Mouse (Mus musculus) gastrocnemius, adult 18-20 months (tissue): ENCODE results near the gene Trnau1ap. TPM values are rescaled to one million over a fixed set of nuclear protein-coding genes. Genes with fewer than 3 reads are reported as not detected.
A peak's percentile ranks its signal among the peaks of the same experiment; 100 is the strongest.
"Not testable (repeated sequence)": the region's sequence is repeated elsewhere in the genome, so short reads cannot be mapped to it uniquely, and the experiment has no call there.

Experiments used
- DNase-seq: peaks from one replicate; pipeline ENCODE4 v3.0.0; 2021; ENCODE audit warnings: low spot score
- total RNA-seq, 2 experiments: library from RNA; stranded (reverse); gene quantifications; 2 replicates each; pipeline ENCODE4 v1.2.3; 2021

Gene Trnau1ap
- total RNA-seq, 2 experiments from 2014 or later, result 9.9 to 11.4 TPM

DNA sequence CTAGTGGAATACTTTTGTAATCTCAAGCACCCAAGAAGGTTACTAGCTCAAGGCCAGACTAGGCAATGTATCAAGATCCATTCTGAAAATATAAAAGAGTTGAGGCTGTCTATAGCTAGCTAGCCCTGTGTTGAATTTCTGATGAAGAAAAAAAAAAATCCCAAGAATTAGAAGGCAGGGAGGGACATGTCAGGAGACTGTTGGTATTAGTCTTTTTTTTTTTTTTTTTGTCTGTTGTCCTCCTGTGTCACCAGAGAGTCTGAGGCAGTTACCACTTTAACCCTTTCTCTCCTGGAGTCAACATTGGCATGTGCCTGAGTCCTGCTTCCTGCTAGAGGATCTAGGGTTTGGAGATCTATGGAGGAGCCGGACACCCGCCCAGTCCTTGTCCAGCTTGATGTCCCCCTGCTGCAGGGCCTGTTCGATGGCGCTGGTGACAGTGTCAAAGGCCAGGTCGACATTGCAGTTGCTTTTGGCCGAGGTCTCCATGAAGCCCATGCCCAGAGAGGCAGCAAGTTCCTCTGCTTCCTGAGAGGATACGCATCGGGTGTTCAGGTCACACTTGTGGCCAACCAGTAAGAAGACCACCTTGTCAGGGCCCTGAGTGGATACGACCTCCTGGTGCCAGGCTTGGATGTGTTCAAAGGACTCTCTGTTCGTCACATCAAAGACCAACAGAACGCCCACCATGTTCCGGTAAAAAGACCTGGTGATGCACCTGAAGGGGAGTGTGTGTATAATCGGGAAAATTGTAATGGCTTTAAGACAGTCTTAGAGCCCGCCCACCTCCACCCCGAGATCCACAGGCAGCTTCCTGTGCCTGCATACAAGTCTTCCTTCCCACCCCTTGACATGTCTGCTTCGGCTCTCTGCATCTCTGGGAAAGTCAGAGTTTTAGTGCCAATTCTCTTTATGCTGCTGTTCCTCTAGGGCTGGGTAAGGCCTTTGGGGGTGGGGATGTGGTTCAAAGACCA, 27.1 kb downstream of the Trnau1ap start:
- no peak for DNase-seq

DNA sequence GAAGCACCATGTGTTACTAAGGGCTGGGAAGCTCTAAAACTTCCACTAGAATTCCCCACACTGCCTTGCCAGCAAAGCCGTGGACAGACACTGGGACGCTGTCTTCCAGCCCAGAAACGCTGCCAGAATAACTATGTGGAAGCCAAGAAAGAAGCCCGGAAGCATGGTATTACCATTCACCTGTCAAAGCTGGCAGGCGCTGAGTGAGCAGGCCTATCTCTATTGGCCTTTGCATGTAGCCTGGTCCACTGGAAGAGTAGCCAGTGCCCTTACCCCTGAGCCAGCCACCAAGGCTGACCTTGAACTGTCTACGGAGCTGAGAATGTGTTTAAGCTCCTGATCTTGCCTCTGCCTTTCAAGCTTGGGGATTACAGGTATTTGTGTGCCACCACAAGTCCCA, 27.9 kb downstream of the Trnau1ap start:
- peak; percentile 26 for DNase-seq

DNA sequence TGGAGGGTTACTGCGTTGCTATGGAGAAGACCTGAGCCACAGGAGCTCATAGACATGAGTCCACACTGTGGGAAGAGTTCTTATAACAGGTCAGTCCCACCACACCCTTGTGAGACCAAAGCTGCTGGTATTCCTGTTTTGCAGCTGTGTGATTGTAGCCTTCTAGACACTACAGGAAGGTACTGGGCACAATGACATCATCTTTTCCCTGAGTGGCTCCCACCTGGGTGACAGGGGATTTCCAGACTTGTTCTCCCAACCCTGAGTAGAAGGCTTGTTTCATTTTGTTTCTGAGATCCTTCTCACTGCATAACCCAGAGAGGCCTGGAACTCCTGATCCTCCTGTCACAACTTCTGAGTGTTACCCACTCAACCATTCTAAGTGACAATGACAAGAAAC, 29.5 kb downstream of the Trnau1ap start:
- no peak for DNase-seq

DNA sequence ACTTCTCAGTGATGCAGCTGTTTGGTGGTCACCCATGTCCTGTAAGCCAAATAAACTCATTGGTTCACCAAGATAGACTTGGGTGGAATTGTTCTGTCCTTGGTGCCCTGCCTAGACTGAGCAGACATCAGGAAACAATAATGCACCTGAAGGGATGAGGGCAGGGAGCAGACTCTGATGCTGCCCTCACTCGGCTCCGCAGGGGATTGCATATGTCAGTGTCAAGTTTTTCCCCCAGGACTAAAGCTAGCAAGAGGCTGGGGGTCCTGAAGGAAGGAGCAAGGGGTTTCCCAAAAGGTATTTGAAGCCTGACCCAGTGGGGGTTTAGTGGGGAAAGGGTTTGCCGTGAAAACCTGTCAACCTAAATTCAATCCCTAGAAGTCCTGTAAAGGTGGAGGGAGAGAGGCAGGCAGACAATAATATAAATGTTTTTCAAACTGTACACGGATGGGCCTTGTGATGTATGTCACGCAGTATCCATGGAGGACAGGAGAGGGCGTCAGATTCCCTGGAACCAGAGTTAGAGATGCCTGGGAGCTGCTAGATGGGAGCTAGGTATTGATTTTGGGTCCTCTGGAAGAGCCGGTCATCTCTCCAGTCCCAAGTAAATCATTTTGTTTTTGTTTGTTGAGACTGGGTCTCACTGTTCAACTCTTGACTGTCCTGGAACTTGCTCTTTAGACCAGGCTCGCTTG, 33.5 kb downstream of the Trnau1ap start:
- no peak for DNase-seq

DNA sequence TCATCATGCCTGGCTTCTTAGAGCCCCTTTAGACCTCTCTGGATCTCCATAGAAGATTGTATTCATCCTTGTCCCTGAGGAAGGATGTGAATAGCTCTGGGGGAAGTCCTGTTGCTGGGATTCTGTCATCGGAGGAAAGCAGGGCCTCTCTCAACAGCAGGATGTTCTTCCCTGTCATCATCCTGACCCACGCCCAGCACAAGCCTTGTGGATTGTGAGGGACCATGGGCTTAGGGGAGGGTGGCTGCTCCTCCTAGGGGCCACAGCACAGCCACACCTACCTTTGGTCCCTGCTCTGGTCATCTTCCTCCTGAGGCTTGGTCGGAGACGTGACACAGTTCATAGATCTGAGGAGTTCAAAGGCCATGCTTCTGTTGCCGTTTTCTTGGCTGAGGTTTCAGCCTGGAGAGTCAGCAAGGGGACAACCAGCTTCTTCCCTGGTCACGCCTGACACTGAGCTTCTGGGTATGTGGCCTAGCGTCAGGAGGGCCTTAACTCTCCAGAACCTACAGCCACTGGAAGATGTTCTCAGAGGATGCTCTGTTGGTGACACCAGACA, 35.6 kb downstream of the Trnau1ap start:
- no peak for DNase-seq

DNA sequence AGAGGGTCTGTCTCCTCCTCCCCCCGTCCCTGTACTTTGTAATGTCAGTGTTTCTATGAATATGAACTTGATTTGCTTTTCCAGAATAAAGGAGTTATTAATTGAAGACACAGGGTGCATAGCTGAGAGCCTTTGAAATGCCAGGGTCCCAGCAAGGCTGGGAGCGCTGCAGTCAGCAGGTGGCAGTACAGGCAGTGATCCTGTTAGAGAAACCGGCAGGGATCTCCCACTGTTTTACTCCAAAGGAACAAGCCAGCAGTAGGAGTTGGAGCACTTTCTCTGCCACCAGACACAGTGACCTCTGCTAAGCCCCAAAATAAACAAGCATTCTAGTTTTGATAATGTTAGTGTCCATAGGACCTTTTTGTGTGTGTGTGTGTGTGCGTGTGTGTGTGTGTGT, 36.4 kb downstream of the Trnau1ap start:
- no peak for DNase-seq

DNA sequence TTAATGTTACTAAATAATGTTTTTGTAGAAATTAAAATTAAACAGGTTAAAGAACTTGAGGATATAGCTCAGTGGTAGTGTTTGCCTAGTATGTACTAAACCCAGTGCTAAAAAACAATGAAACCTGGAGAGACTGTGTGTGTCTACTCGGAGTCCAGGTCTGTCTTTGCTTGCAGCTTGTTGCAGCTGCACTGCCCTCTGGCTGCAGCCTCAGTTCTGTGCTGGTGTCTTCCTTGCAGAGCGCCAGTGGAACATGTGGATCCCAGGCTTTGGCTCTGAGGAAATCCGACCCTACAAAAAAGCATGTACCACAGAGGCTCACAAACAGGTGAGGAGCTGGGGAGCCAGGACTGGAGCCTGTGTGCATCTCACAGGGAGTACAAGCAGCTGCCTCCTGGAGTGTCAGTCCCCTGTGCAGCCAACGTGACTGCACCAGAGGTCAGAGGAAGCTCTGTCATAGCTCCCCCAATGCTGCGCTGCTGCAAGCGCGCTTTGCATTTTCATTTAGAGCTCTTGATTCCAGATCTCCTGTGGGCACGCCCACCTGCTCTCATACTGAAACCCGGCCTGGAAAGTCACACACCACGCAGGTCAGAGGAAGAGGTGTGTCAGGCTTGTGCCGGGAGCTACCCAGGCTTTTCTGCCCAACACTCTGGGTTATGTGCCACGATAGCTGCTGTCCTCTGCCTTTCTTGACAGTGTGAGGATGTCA, 37.6 kb downstream of the Trnau1ap start:
- no peak for DNase-seq

DNA sequence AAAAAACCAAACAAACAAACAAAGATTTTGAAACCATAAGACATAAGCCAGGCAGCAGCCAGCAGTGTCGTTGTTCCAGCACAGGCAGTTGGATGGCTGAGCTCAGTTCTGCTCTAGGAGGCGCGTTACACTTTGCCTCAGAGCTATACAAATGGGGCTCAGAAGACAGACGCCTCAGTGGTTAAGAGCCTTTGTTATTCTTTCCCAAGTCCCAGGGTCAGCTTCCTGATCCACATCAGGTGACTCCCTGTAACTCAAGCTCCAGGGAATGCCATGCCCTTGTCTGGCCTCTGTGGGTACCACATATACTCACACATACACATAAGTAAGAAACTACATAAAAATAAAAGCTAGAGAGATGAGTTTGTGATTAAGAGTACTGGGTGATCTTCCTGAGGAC, 38.3 kb downstream of the Trnau1ap start:
- no peak for DNase-seq

DNA sequence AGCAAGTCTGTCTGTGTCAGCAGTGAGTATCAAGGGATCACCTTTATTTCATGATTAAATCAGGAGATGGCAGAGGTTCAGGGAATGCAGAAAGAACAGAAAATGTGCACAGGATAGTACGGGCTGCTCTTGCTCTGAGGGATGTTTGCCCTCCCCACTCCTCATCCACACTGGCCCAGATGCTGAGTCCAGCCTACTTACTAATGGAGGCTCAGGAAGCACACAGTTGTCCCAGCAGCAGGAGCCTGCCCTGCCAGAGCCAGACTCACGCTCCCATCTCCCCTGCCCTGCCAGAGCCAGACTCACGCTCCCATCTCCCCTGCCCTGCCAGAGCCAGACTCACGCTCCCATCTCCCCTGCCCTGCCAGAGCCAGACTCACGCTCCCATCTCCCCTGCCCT, 40.5 kb downstream of the Trnau1ap start:
- not testable (repeated sequence) for DNase-seq

DNA sequence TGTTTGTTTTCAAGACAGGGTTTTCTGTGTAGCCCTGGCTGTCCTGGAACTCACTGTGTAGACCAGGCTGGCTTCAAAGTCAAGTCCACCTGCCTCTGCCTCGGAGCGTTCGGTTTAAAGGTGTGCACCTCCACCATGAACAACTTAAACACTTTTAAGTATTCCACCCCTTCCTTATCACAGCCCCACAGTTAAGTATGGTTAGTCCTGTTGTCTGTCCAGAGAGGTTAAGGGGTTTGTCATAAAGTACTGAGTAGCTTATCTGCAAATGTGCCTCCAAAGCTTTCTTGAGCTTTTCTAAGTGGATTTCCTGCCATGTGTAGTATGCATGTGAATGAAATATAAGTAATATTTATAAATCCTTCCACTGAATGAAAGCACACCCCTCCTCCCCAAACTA, 53.4 kb downstream of the Trnau1ap start:
- no peak for DNase-seq

DNA sequence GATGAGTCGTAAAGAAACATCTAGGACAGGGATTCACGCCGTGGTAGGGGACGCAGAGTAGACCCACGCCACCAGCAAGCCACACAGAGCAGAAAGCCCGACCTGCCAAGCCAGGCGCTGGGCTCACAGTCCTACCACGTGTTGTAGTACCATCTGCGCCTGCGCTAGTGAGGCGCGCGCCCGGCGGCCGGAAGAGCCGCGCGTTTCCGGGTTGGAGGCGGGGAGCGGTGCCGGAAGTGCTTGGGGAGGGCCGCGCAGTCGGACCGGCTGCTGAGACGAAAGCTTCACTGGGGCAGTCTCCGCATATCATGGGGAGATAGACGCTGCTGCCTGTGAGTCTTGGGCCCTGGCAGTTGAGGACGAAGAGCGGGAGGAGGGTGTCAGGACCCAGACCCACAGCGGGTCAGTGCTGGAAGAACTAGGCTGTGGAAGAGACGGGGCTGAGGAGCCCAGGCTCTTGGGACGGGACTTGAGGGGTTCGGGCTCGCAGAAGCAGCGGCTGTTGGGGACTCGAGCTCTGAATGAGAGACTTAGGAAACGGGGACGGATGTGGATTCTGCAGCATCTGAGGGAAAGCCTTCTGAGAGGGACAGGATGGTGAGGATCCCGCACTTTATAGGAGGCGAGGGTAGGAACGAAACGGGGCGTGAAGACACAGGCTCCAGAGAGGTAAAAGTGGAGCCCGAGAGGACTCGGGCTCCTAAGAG, 55.0 kb downstream of the Trnau1ap start, which contains the start of gene Taf12:
TSS of gene Taf12 (plus strand) at position 220 of the 707 bp plus-strand sequence.
- DNase-seq, result peak; percentile 91

DNA sequence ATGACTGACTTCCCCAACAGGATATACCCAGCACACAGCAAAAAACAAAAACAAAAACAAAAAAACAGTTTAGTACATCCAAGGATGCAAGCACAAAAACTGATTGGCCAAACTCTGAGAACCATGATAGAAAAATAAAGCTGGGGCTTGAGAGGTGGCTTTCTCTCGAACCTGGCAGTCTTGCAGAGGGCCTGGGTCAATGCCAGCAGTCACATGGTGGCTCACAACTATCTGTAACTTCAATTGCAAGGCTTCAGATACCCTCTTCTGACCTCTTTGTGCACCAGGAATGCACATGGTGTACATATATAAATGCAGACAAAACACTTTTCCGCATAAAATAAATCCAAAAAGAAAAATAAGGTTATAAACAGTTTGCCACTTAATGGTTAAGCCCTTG, 56.2 kb downstream of the Trnau1ap start:
- DNase-seq, result no peak

DNA sequence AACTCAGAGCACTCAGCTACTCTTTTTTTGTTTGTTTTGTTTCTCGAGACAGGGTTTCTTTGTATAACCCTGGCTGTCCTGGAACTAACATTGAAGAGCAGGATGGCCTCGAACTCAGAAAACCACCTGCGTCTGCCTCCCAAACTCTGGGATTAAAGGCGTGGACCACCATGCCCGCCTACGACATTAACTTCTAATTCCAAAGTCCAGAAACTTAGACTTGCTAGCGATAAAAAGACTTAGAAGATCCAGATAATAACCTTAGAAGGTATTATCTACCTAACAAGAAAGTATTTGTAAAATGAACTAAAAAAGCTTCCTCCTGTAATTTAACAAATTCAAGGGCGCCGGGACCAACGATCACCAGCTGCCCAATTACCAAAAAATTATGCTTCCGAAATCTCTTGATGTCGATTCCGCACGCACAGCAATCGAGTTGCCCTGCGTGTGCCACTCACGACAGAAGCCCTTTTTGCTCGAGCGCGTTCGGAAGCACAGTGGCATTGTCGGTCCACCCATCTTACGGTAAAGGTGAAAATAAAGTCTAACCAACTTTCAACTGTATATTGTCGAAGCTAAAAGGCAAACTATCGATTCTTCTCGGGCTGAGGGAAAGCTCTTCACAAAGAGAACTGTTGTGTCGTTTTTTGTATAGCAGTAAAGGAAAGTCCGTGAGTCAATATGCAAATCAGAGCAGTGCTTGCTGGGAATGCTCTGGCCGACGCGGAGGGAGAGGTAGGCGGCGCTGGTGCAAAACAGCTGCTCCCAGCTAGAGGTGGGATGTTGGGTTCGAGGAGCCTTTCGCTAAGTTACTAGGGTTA, 59.4 kb downstream of the Trnau1ap start:
- peak; percentile 90 for DNase-seq

DNA sequence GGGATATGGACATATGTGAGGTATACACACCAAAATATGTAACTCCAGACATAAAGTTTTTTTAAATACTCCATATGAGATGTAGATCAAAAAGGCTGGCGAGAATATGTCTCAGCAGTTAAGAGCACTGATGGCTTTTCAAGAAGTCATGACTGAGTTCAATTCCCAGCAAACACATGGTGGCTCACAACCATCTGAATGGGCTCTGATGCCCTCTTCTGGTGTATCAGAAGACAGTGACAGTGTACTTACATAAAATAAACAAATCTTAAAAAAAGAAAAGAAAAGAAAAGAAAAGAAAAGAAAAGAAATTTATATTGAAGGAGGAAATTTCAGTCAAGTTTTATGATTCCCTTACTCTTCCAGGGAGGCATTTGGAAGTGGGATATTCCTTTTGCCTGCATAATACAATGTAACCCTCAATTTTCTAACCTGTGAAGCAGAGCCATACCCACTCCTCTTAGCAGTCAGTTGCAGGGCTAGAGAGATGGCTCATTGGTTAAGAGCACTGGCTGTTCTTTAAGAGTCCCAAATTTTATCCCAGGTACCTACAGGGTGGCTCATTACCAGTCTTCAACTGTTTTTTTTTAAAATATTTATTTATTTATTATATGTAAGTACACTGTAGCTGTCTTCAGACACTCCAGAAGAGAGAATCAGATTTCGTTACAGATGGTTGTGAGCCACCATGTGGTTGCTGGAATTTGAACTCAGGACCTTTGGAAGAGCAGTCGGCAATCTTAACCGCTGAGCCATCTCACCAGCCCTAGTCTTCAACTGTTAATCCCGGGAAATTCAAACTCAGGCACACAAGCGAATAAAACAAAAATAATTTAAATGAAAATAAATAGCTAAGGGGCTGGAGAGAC, 60.2 kb downstream of the Trnau1ap start:
- no peak for DNase-seq

DNA sequence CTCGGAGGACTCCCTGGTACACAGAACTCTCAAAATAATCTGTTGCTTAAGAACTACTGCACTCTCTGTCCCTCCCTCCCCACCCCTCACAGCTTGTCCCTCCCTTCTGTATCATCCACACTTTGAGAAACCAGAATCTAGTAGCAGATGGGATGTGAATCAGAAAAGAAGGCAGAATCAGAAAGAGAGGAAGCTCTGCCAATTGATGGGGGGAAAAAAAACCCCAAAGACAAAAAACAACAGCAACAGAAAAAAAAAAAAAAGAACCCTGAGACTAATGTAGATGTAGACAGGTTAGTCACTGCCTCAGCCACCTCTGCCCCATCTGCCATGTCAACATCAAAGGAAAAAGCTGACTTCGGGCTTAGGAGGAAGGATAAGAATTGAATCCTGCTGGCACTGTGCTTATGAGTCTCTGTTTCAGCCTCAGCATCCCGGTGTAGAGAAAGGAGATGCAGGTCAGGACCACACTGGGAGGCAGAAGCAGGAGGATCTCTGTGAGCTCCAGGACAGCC, 62.4 kb downstream of the Trnau1ap start:
- DNase-seq, result no peak

DNA sequence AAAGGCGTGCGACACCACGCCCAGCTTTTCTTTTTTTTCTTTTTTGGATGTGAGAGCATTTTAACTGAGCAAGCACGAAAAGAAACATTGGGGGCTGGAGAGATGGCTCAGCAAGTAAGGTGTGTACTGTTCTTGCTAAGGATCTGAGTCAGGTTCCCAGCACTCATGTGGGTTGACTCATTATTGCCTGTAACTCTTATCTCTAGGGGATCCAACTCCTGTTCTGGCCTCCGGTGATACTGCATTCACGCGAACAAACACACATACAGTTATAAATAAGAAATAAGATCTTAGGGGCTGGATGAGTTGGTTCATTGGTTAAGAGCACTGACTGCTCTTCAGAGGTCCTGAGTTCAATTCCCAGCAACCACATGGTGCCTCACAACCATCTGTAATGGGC, 66.0 kb downstream of the Trnau1ap start:
- no peak for DNase-seq

DNA sequence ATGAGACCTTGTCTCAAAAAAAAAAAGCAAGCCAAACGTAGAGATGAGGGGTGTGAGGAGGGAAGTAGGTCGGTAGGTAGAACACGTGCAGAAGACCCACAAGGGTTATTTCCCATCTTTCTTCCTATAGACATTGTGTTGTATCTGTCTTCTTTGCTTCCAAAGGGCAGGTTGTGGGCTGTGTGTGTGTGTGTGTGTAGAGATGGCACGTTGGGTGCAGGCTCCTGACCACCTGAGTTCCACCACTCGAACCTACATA, 67.1 kb downstream of the Trnau1ap start:
- no peak for DNase-seq
